Mouse (Mus musculus) embryonic facial prominence, embryonic 14.5 days (tissue): Measurements from ENCODE around the gene Rbx1. TPM values are rescaled to one million over a fixed set of nuclear protein-coding genes. Genes with fewer than 3 reads are reported as not detected.

Experiments used
- ATAC-seq: fragments of 200-750 bp; cut with Nextera tagmentation; 2 replicates; pipeline ENCODE4 v1.8.0; 2017; ENCODE audit warnings: low read depth, moderate number of reproducible peaks, moderate TSS enrichment
- DNase-seq: peaks from one replicate; pipeline ENCODE4 v3.0.0-alpha.2; 2015; ENCODE audit warnings: low spot score
- H3K27ac ChIP-seq: fragments of 300-500 bp; sonication (generic); replicated peaks from 2 replicates; pipeline ENCODE4 v1.5.1; 2014; ENCODE audit warnings: low read depth, mild to moderate bottlenecking, low read length, moderate library complexity
- H3K27me3 ChIP-seq: fragments of 300-500 bp; sonication (generic); replicated peaks from 2 replicates; pipeline ENCODE4 v1.6.1; 2014; ENCODE audit warnings: low read length; ENCODE audit not compliant: control insufficient read depth, insufficient read depth
- H3K36me3 ChIP-seq: fragments of 300-500 bp; sonication (generic); 2 replicates; pipeline ENCODE4 v1.6.1; 2014; ENCODE audit warnings: low read length, mixed read lengths; ENCODE audit not compliant: control insufficient read depth, insufficient read depth
- H3K4me1 ChIP-seq: fragments of 300-500 bp; sonication (generic); 2 replicates; pipeline ENCODE4 v1.6.1; 2014; ENCODE audit warnings: antibody characterized with exemption, low read length; ENCODE audit not compliant: control insufficient read depth, insufficient read depth
- H3K4me2 ChIP-seq: fragments of 300-500 bp; sonication (generic); 2 replicates; pipeline ENCODE4 v1.6.1; 2014; ENCODE audit warnings: low read depth, mild to moderate bottlenecking, low read length, moderate library complexity, mixed read lengths
- H3K4me3 ChIP-seq: fragments of 300-500 bp; sonication (generic); 2 replicates; pipeline ENCODE4 v1.5.1; 2014; ENCODE audit warnings: low read depth, mild to moderate bottlenecking, low read length
- H3K9ac ChIP-seq: fragments of 300-500 bp; sonication (generic); 2 replicates; pipeline ENCODE4 v1.6.1; 2014; ENCODE audit warnings: low read depth, mild to moderate bottlenecking, low read length, moderate library complexity, mixed read lengths
- H3K9me3 ChIP-seq: fragments of 300-500 bp; sonication (generic); 2 replicates; pipeline ENCODE4 v1.6.1; 2016; ENCODE audit warnings: low read length; ENCODE audit not compliant: control insufficient read depth
- WGBS: fragments of 180-500 bp; shearing (Covaris S2); extraction: QIAGEN DNeasy Blood & Tissue Kit; methylation state at CpG from one replicate; pipeline ENCODE4 v1.1.7; 2014; 5-methylcytosine and 5-hydroxymethylcytosine counted together
- polyA plus RNA-seq: library from polyadenylated mRNA; unstranded; fragments of >200 nt; fragmentation: Nextera tagmentation; extraction: Ambion mirVana; gene quantifications from 2 replicates; pipeline ENCODE4 v1.2.1, GENCODE M21; 2014

Gene Rbx1
- polyA plus RNA-seq, 1 experiment from 2014 or later: 495 TPM

GRCm38 (mm10) chr15:81522761-81523168 lies 56.7 kb downstream of the Rbx1 start:
- H3K36me3 ChIP-seq: no peaks in the 10 kb centered on the region
- H3K9ac ChIP-seq: peak overlapping the region; percentile 72
- DNase-seq: peak; percentile 60
- no peaks in the 10 kb centered on the region for H3K27me3 ChIP-seq
- ATAC-seq: peak; percentile 72
- H3K27ac ChIP-seq: peak overlapping the region; percentile 91
- H3K4me1 ChIP-seq: no peaks in the 10 kb centered on the region
- 0% methylated on average over 10 of the region's 16 CpGs for WGBS
- H3K4me2 ChIP-seq: peak overlapping the region; percentile 99
- H3K9me3 ChIP-seq: no peaks in the 10 kb centered on the region
- peak overlapping the region; percentile 66 for H3K4me3 ChIP-seq

- peak overlapping the region; percentile 72 for H3K9ac ChIP-seq
- peak overlapping the region; percentile 99 for H3K4me2 ChIP-seq
- peak overlapping the region; percentile 66 for H3K4me3 ChIP-seq
- peak; percentile 94 for ATAC-seq
- no peaks in the 10 kb centered on the region for H3K27me3 ChIP-seq
- WGBS: under 1% methylated on average over 31 of the region's 41 CpGs
- no peaks in the 10 kb centered on the region for H3K36me3 ChIP-seq
- peak; percentile 94 for DNase-seq
- H3K9me3 ChIP-seq: no peaks in the 10 kb centered on the region
- no peaks in the 10 kb centered on the region for H3K4me1 ChIP-seq
- peak overlapping the region; percentile 91 for H3K27ac ChIP-seq
Measured at GRCm38 (mm10) chr15:81523169-81523871, 57.2 kb downstream of the Rbx1 start.

- Histone ChIP-seq H3K4me2 (peak overlapping the region; percentile 99), H3K4me1 (no peaks in the 10 kb centered on the region), H3K9me3 (no peaks in the 10 kb centered on the region), H3K4me3 (peak overlapping the region; percentile 66), H3K27ac (peak overlapping the region; percentile 91), H3K9ac (peak overlapping the region; percentile 72), H3K27me3 (no peaks in the 10 kb centered on the region), H3K36me3 (no peaks in the 10 kb centered on the region)
- ATAC-seq: no peak
- 1% methylated on average over 12 of the region's 12 CpGs for WGBS
- DNase-seq: peak; percentile 48
Measured at GRCm38 (mm10) chr15:81523901-81524300, 57.8 kb downstream of the Rbx1 start.

Other genes starting within 250 kb of the Rbx1 start
- 1.1 and 2.0 TPM in 2 replicates for gene Mchr1, start 230.8 kb upstream of the Rbx1 start, polyA plus RNA-seq
- 102 and 112 TPM in 2 replicates for gene Slc25a17, start 105.5 kb upstream of the Rbx1 start, polyA plus RNA-seq
- 135 and 141 TPM in 2 replicates for gene St13, start 66.2 kb upstream of the Rbx1 start, polyA plus RNA-seq
- 6.5 and 6.6 TPM in 2 replicates for gene Xpnpep3, start 66.2 kb upstream of the Rbx1 start, polyA plus RNA-seq
- 0.48 and 0.85 TPM in 2 replicates for gene Dnajb7, start 58.0 kb upstream of the Rbx1 start, polyA plus RNA-seq
- gene Ep300, start 119.1 kb downstream of the Rbx1 start, polyA plus RNA-seq: 20.6 and 22.7 TPM in 2 replicates
- gene L3mbtl2, start 197.6 kb downstream of the Rbx1 start, polyA plus RNA-seq: 15.5 and 17.0 TPM in 2 replicates
- gene Chadl, start 231.0 kb downstream of the Rbx1 start, polyA plus RNA-seq: 11.5 and 14.7 TPM in 2 replicates